Mouse (Mus musculus) CD4-positive, CD25-positive, alpha-beta regulatory T cell (primary cell): ENCODE results near the gene Psg17. TPM values are rescaled to one million over a fixed set of nuclear protein-coding genes. Genes with fewer than 3 reads are reported as not detected.

Experiments used
- polyA plus RNA-seq: library from polyadenylated mRNA; unstranded; fragments of 100-300 nt; shearing (Covaris generic); gene quantifications from one replicate; pipeline ENCODE4 v1.2.1, GENCODE M21; 2017

The Psg17 gene
- not detected for polyA plus RNA-seq

DNA sequence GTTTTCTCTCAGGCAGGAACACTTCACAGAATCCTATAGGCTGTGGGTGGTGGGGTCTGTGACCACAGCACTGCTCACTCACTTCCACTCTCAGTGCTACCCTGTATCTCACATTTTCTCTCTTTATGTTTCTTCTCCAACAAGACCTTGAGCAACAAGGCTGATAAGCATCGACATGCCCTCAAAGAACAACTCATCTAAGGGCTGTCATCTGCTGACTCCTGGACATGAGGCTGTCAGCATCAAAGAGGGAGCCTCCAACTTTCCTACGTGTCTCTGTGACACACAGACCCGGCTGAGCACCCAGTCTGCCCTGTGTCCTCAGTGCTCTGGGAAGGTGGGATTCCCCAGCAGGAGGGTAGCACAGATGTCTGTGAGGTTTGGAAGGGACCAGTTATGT lies at the start of gene Psg17:
Psg17 (minus strand) TSS at position 101 of the 400 bp plus-strand sequence.

GRCm38 (mm10) chr7:18871031-18871430 lies 49.6 kb upstream of the Psg17 start, which contains the start of gene Pglyrp1:
Pglyrp1 (plus strand) TSS chr7:18871331.

GRCm38 (mm10) chr7:18839865-18840264 lies 18.5 kb upstream of the Psg17 start, which contains the start of gene Mill2:
Mill2 (plus strand) TSS chr7:18839966.

DNA sequence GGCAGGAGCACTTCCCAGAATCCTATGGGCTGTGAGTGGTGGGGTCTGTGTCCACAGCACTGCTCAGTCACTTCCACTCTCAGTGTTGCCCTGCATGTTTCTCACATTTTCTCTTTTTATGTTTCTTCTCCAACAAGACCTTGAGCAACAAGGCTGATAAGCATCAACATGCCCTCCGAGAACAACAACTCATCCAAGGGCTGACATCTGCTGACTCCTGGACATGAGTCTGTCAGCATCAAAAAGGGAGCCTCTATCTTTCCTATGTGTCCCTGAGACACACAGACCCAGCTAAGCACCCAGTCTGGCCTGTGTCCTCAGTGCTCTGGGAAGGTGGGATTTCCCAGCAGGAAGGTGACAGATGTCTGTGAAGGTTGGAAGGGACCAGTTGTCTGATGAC lies 23.0 kb downstream of the Psg17 start, which contains the start of gene Psg19:
Psg19 (minus strand) TSS at position 101 of the 400 bp plus-strand sequence.

Other genes starting within 250 kb of the Psg17 start
- not detected for gene Psg23, start 205.1 kb downstream of the Psg17 start, polyA plus RNA-seq
- not detected for gene Psg21, start 164.9 kb downstream of the Psg17 start, polyA plus RNA-seq
- gene Psg20, start 135.4 kb downstream of the Psg17 start, polyA plus RNA-seq, result not detected
- not detected for gene Psg22, start 103.5 kb downstream of the Psg17 start, polyA plus RNA-seq
- gene Psg19, start 23.1 kb downstream of the Psg17 start, polyA plus RNA-seq, result not detected
- gene Mill2, start 18.4 kb upstream of the Psg17 start, polyA plus RNA-seq, result 0.12 TPM
- 122 TPM for gene Pglyrp1, start 49.7 kb upstream of the Psg17 start, polyA plus RNA-seq
- gene Ccdc61, start 88.8 kb upstream of the Psg17 start, polyA plus RNA-seq, result 49.0 TPM
- gene Nova2, start 104.3 kb upstream of the Psg17 start, polyA plus RNA-seq, result 0.04 TPM
- gene Nanos2, start 165.8 kb upstream of the Psg17 start, polyA plus RNA-seq, result not detected
- gene Mypop, start 169.6 kb upstream of the Psg17 start, polyA plus RNA-seq, result 10.7 TPM
- gene Irf2bp1, start 182.4 kb upstream of the Psg17 start, polyA plus RNA-seq, result 48.7 TPM
- not detected for gene Foxa3, start 201.9 kb upstream of the Psg17 start, polyA plus RNA-seq
- 26.0 TPM for gene Sympk, start 202.8 kb upstream of the Psg17 start, polyA plus RNA-seq
- gene Rsph6a, start 233.1 kb upstream of the Psg17 start, polyA plus RNA-seq, result not detected